Mouse (Mus musculus): ENCODE results near the gene 4931422A03Rik. TPM values are rescaled to one million over a fixed set of nuclear protein-coding genes. Genes with fewer than 3 reads are reported as not detected.
"Not testable (repeated sequence)": the region's sequence is repeated elsewhere in the genome, so short reads cannot be mapped to it uniquely, and the experiment has no call there.

Gene 4931422A03Rik
- total RNA-seq (2015; ENCODE audit: low replicate concordance) (5.8 TPM in 1 of 2 replicates, not detected in the other), total RNA-seq (2017; ENCODE audit: low replicate concordance) (not detected in 2 replicates)

DNA sequence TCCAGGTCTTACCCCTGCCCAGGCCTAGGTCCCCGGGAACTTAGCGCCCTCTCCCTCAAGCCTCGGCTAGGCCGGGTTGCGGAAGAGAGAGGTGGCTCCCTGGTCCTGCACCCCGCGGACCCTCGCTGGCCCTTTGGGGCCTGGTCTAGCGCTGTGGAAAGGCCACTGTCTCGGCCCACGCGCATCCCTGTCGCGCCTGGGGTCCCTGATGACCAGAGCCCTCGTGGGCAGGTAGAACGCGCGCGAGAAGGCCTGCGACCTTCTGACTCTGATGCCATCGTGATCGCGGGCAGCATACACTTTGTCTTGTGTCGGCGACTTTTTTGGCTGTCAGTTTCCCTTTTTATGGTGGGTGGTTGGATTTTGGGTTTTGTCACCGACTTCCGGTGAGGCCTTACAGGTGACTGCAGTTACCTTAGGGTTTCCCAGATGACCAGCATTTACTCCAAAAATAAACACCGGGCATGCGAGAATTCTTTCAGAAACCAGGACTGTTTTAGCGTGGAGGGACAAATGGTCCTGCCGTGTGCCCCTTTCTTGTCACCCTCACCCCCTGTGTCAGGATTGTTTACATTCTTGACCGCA lies at the start of gene 4931422A03Rik:
Gene 4931422A03Rik, minus strand, starts transcription at position 223 of the 585 bp plus-strand sequence.
- peak; percentile 42 for ATAC-seq (replicated peaks; ENCODE audit: low FRiP score, poor library complexity, severe bottlenecking)

DNA sequence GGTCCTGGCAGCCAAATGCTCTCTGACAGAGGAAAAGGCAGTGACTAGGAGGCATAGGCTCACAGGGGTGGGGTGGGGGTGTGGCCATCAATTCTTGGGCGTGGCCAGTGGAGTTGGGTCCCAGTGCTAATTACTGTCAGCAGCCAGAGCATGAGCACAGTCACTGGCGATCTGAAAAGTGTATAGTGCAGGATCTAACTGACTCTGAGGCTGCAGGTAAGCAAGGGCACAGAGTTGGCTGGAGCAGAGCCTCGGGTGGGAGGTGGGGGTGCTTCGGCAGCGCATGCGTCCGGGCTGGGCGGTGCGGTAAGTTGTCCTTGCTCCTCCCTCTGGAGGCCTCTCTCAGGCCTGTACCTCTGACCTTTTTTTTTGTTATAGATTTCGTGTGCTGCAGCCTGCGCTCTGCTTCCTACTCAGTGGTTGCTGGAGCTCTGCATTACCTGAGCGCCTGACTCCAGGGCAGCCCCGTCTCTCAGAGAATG lies 41.6 kb upstream of the 4931422A03Rik start, which contains the start of gene Cd59b:
Gene Cd59b, plus strand, starts transcription at position 146 of the 482 bp plus-strand sequence.
- peak; percentile 99 for ATAC-seq (replicated peaks; ENCODE audit: low FRiP score, poor library complexity, severe bottlenecking)

DNA sequence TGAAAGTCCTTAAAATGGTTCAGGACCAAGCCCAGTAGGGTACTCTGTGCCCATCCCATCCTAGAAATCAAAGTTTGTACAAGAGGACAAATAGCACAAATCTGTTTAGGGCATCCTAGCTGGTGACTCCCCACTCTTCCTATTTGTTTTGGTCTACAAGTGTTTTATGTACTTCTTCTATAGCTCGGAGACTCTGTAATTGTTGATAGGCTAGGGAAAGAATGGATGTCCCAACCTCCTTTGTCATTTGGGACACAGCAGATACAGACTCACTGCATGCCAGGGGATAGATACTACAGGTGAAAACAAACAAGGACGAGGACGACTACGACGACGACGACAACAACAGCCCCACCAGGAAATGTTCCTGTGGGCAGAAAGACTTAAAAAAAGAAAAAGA lies 40.3 kb upstream of the 4931422A03Rik start, which contains the start of gene Gm10799:
Gene Gm10799, minus strand, starts transcription at position 101 of the 400 bp plus-strand sequence.
- ATAC-seq (replicated peaks; ENCODE audit: low FRiP score, poor library complexity, severe bottlenecking): not testable (repeated sequence)

DNA sequence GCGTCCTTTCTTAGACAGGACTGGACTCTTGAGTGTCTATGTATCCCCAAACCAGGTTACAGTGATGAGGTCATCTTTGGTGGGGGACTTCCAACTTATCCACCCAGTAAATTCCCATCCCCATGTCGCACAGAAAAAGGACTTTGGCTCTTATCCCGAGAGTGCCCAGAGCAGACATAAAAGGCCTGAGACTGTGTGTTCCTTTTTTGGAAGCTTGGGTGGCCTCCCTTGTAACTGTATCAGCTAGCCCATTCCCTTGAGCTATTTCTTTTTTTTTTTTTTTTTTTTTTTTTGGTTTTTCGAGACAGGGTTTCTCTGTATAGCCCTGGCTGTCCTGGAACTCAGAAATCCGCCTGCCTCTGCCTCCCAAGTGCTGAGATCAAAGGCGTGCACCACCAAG lies 37.4 kb upstream of the 4931422A03Rik start, which contains the start of gene Gm10912:
Gene Gm10912, plus strand, starts transcription at position 301 of the 400 bp plus-strand sequence.
- ATAC-seq (replicated peaks; ENCODE audit: low FRiP score, poor library complexity, severe bottlenecking): not testable (repeated sequence)

DNA sequence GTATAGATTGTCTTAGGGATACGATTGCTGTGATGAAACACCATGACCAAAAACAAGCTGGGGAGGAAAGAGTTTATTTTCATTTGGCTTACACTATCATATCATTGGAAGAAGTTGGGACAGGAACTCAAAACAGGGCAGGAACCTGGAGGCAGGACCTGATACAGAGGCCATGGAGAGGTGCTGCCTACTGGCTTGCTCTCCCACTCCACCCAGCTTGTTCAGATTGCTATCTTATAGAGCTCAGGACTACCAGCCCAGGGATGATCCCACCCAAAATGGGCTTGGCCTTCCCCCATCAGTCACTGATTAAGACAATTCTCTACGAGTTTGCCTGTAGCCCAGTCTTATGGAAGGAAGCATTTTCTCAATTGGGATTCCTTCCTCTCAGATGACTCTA lies 36.0 kb upstream of the 4931422A03Rik start:
- ATAC-seq (replicated peaks; ENCODE audit: low FRiP score, poor library complexity, severe bottlenecking): no peak

DNA sequence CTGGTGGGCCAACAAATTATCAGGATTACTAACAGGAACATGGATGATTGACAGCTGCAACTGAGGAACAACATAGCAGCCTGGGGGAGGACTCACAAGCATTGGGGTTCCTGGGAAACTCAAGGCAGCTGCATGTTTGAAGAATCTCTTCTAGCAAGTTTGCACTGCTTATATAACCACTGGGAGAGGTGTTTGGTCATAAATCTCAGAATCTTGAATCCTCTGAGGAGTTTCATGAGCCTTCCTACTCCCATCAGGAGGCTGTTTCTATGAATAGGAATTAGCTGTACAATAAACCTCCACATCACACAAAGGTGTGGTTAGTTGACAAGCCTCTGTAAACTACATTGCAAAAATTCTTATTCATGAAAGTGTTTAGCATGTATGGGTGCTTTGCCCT lies 34.5 kb upstream of the 4931422A03Rik start:
- no peak for ATAC-seq (replicated peaks; ENCODE audit: low FRiP score, poor library complexity, severe bottlenecking)

DNA sequence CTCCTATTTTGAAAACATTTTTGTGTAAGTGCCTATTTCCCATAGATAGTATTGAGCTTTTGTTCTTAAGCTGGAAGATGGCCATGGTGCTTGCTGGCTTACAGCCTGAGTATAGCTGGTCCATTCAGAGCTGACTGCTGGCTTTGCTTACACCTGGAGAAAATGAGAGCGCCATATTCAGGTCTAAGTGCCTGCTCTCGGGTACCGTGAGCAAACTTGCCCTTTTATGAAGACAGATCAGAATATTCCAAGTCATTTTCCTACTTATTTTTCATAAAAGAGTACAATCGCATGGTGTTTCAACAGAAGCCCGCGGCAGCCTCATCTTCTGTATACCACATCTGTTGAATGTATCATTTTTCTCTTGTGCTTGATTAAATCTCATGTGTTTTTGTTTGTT lies 32.8 kb upstream of the 4931422A03Rik start:
- no peak for ATAC-seq (replicated peaks; ENCODE audit: low FRiP score, poor library complexity, severe bottlenecking)

DNA sequence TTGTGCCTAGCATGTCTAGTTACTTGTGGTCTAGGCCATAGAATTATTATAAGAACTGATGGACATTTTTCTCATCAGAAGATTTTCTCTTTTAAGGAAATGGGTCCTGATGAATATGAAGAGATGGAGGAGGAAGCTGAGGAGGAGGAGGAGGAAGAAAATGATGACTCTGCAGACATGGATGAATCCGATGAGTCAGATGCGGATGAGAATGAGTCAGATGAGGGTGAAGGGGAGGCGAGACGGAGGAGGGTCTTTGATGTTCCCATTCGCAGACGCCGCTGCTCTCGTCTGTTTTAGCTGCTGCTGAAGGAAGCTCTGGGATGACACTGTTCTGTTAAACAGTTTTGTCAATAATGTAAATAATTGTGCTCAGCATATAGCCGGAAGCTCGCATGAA lies 31.6 kb upstream of the 4931422A03Rik start:
- ATAC-seq (replicated peaks; ENCODE audit: low FRiP score, poor library complexity, severe bottlenecking): no peak

DNA sequence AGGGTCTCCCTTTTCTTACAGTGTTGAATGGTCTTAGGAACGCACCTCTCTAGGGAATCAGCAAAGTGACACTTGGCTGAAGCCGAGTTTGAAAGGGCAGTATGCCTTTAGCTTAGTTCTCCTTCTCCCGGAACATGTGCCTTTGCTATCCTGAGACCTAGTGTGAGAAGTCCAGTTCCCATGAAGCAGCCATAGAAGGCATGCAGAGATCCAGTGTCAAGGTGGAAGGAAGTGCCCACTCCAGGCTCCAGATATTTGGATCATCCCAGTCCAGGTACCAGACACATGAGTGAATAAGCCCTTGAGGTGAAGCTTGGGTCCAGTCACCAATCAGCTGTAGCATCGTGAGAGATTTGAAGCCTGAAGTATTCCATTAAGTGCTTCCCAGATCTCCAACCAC lies 30.8 kb upstream of the 4931422A03Rik start:
- ATAC-seq (replicated peaks; ENCODE audit: low FRiP score, poor library complexity, severe bottlenecking): no peak

DNA sequence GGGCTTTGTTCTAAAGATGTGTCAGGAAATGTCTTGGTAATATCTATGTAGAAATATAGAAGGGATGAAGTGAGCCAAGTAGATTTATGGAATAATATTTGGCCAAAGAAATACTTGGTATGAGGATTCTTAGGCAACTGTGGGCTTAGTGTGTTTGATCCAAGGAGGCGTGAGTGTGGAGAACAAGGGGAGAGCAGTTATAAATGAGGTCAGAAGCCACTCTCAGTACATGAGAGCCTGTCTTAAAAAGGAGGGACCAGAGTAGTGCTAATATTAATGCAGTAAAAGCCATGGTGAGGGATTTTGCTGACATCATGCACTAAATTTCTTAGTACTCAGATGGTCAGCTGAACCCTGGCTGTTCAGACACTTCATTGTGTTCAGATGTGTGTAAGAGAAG lies 30.2 kb upstream of the 4931422A03Rik start:
- ATAC-seq (replicated peaks; ENCODE audit: low FRiP score, poor library complexity, severe bottlenecking): no peak

DNA sequence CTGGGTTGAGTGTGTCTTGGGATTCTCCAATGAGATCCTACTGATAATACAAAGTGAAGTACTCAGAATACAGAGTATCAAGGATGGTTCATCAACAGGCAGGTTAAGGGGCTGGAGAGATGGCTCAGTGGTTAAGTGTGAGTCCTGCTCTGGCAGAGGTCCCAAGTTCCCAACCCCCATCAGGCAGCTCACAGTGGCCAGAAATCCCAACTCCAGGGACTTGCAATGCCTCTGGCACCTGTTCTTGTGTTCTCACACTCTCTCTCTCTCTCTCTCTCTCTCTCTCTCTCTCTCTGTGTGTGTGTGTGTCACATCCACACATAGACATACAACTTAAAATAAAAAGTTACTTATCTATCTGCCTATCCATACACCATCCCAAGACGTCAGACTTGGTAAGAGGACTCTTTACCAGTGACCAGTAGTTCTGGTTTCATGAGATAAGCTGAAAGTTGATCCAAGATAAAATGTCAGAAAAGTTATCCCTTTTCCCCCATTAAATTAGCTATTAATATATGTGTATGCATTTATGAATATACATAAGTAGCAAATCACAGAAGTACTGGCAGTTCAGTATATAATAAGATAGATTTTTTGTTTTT lies 16.4 kb upstream of the 4931422A03Rik start:
- peak; percentile 34; the same call in 1 of the 2 replicates for ATAC-seq (replicated peaks; ENCODE audit: low FRiP score, poor library complexity, severe bottlenecking)

DNA sequence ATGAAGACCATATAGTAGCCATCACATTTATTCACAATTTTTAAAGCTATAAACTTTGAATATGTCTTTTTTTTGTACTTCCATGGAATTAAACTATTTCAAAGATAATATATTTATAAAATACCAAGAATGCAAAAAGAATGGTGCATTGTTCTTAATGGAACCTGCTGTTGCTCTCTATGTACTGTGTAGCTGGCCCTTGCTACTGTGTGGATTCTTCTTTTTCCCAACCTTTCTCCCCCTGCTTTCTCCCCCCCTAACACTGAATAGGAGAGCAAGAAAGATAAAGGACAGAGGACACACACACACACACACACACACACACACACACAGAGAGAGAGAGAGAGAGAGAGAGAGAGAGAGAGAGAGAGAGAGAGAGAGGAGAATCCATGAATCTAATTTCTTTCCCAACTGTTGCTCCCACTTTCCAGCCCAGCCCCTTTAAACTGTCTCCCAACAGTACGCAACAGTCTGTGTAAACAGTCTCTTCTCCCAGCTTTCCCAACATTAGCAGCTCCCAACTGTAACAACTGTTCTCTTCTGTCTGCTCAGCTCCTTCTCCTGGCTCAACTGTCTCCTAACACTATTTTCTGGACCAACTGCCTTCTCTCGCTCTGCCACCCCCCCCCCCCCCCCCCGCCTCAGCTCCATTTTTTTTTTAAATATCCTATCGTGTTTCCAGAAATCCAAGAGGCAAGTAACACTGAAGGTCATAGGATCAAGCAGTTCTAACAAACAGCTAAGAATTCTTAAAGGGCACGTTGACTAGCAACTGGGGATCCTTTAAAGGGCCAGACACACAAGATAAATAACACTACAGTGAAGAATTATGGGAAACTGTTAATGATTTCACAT lies 15.7 kb upstream of the 4931422A03Rik start:
- ATAC-seq (replicated peaks; ENCODE audit: low FRiP score, poor library complexity, severe bottlenecking): no peak

DNA sequence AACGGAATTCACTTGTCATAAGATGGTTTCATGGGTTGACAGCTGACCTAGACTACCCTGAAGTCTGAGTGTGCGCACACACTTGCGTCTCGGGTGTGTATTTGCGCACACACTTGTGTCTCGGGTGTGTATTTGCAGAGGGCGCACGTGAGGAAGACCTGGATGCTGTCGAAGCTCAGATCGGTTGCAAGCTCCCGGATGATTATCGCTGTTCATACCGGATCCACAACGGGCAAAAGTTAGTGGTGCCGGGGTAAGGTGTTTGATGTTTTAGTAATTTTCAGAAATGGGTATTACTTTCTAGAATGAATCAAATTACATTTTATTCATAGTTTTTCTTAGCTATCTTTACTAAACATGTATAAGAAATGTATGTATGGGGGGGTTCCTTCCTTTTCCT lies 14.6 kb upstream of the 4931422A03Rik start:
- no peak for ATAC-seq (replicated peaks; ENCODE audit: low FRiP score, poor library complexity, severe bottlenecking)

DNA sequence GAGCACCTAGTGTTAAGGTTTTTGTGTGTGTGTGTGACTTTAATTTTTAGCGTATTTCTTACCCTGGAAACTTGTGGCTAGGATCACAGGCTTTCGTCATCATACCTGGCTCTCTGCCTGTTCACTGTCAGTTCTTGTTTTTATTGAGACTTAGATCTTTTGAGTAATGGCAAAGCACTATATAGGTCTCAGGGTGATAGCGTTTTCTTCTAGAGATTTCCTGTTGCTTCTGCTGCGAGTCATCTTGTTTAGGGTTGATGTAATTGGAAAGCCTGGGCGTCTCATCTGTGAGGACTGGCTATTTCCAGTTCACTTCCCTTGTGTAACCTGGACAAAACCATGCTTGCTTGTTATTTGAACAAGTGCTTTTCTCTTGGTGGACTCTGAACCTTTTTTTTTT lies 13.5 kb upstream of the 4931422A03Rik start:
- no peak for ATAC-seq (replicated peaks; ENCODE audit: low FRiP score, poor library complexity, severe bottlenecking)

DNA sequence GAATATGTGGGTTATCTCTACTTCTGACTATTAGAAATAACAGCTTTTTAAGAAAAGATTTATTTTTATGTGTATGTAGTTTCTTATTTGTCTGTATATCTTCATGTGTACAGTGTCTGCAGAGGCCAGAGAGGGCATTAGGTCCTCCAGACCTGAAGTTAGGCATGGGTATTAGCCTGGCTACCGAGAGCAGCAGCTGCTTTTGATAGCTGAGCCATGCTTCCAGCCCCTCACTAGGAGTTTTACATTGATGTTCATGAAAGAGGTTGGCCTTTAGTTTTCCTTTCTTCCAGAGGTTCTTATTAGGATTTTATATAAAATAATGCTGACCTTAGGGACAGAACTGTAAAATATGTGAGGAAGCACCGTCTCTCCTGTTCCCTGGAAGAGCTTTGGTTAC lies 10.1 kb upstream of the 4931422A03Rik start:
- ATAC-seq (replicated peaks; ENCODE audit: low FRiP score, poor library complexity, severe bottlenecking): no peak

DNA sequence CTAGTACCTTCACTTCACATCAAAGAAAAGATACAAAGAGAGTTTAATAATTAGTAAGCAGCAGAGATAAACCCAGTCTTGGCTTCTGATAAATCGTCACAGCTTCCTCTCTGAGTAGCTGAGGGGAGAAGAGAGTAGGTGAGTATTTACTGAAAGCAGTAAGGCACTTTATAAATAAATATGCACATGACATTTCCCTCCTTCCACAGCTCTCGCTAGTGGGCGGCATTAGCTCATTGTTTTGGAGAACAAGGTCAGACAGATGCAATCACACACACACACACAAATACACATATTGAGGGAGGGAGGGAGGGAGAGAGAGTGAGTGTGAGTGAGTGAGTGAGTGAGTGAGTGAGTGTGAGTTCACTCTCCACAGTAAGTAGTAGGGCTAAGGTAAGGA lies 8.2 kb upstream of the 4931422A03Rik start:
- ATAC-seq (replicated peaks; ENCODE audit: low FRiP score, poor library complexity, severe bottlenecking): no peak

DNA sequence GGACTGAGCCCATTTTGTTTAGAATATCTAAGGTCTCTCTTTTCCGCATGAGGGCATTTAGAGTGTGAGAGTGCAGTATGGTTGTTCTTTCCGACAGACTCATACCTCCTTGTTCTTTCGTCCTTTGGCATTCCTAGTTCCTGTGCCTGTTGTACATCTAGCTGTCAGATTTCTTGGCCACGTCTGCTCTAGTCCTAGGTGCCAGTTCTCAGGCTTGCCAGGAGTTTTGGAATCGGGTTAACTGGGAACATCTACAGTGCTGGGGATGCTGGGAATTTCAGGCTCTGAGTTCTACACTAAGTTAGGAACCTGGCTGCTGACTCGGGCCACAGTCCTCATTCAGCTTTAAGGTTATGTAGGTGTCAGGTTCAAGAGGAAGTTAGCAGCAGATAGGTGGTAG lies 7.4 kb upstream of the 4931422A03Rik start:
- ATAC-seq (replicated peaks; ENCODE audit: low FRiP score, poor library complexity, severe bottlenecking): no peak

DNA sequence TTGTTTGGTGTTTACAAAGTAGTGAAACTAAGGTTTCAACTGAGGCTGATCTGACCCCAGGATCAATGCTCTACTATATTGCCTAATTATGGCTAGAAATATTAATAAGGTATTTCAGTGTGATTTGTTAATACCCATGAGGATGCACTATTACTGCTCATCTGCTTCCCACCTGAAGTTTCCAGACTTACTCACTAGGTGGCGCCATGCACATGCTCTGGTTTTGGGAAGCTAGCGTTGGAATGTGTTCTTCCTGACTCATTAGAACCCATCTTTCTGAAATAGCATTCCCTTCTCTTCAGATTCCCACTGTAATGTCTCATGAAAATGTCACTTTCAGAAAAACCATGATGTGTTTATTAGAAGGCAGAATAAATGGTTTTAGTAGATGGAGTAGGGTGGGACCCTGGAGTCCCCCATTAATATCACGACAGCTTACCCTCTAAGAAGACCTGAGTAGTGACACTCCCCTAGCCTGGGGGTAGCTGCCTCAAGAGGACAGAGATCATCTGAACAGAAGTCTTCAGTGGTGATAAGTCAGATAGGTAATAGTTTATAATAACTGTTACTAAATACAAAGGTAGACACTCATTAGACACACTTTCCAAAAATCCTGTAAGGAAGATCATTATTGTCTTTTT lies 6.8 kb upstream of the 4931422A03Rik start:
- ATAC-seq (replicated peaks; ENCODE audit: low FRiP score, poor library complexity, severe bottlenecking): peak; percentile 96

DNA sequence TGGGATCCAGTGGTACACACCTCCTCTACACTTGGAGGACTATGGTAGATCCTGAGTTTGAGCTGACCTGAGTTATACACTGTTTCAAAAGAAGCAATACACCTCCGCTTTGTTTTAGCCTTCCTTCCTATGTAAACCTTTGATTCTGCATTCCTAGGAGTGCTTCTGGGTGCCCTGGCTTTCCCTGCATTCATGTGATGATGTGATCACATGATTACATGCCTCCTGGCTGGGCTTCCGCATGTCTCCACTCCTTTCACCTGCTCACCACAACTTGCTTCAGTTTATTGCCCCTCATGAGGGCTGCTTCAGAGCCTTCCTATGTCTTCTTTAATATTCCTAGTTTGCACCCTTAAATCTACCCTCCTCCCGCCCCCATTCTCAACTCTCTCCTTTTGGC lies 3.9 kb upstream of the 4931422A03Rik start:
- no peak for ATAC-seq (replicated peaks; ENCODE audit: low FRiP score, poor library complexity, severe bottlenecking)

DNA sequence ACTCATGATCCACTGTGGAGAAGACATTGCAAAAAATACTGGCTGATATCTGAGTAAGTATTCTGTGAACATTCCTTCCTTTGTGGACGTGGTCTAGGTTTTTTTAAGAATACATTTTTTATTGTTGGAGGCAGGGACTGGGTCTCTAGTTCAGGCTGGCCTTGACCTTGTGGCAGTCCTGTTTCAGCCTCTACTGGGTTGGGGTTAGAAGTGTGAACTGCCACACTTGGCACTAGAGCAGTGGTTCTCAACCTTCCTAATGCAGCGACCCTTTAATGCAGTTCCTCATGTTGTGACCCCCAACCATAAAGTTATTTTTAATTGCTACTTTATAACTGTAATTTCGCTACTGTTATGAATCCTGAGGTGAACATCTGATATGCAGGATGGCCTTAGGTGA lies 2.2 kb upstream of the 4931422A03Rik start:
- no peak for ATAC-seq (replicated peaks; ENCODE audit: low FRiP score, poor library complexity, severe bottlenecking)

All from erythroid progenitor cell, adult 5-6 weeks (primary cell).